Mouse (Mus musculus) layer of hippocampus, adult 6 months (tissue): Measurements from ENCODE around the gene Glud1. TPM values are rescaled to one million over a fixed set of nuclear protein-coding genes. Genes with fewer than 3 reads are reported as not detected.

Experiments
- long read RNA-seq, 2 experiments: library from polyadenylated mRNA; unstranded; transcript quantifications; one replicate each; pipeline ENCODE4 v2.0.0; 2019 to 2020
- polyA plus RNA-seq: library from polyadenylated mRNA; unstranded; fragments of <200 nt; fragmentation: Nextera tagmentation; gene quantifications from 2 replicates; pipeline ENCODE4 v1.2.3, GENCODE M21; 2021

Gene Glud1
- polyA plus RNA-seq = 68.8 and 88.9 TPM in 2 replicates
- long read RNA-seq, experiment 1, transcript Glud1-201 (13 exons, 3,390 nt) = major isoform, 240 of 367 reads
- long read RNA-seq, experiment 1, partial matches to known transcripts = 121 of 367 reads
- long read RNA-seq, experiment 1, other reads (novel, unspliced or antisense) = 6 of 367 reads
- long read RNA-seq, experiment 2, transcript Glud1-201 (13 exons, 3,390 nt) = major isoform, 776 of 853 reads
- long read RNA-seq, experiment 2, partial matches to known transcripts = 52 of 853 reads
- long read RNA-seq, experiment 2, other reads (novel, unspliced or antisense) = 25 of 853 reads

GRCm38 (mm10) chr14:34310234-34310965 is at the start of gene Glud1, which contains the start of gene Shld2:
Gene Glud1, plus strand, starts transcription at chr14:34310727.
Gene Shld2, minus strand, starts transcription at chr14:34310493.

GRCm38 (mm10) chr14:34355301-34355700 is 44.8 kb downstream of the Glud1 start, which contains the start of gene Fam25c:
Gene Fam25c, minus strand, starts transcription at chr14:34355433.

GRCm38 (mm10) chr14:34374577-34374976 is 64.0 kb downstream of the Glud1 start, which contains the start of gene Sncg:
Gene Sncg, minus strand, starts transcription at chr14:34374789.

DNA sequence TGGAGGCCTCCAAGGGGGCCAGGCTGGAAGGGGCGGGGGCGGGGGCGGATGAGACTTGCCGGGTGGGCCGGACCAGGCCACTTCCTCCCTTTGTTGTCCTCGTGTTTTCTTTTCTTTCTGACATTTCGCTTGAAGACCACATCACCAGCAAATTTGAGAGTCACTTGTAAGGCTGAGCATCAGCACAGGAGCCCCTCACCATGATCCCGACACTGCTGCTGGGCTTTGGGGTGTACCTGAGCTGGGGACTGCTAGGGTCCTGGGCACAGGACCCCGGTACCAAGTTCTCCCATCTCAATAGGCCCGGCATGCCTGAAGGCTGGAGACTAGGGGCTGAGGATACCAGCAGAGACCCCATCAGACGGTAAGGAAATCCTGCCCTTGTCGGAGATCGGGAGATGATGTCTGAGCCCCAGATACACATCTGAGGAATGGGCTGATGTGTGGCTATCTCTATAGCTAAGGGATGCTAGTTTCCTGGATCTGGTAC is 64.9 kb downstream of the Glud1 start, which contains the start of gene Mmrn2:
Gene Mmrn2 (plus strand): TSS at position 51 of the 490 bp plus-strand sequence.

Other genes starting within 250 kb of the Glud1 start
- gene Anxa8, start 224.7 kb upstream of the Glud1 start, polyA plus RNA-seq = 0.50 and 0.74 TPM in 2 replicates
- gene A630023A22Rik, start 208.0 kb upstream of the Glud1 start, polyA plus RNA-seq = not detected in 2 replicates
- gene Npy4r, start 158.2 kb upstream of the Glud1 start, polyA plus RNA-seq = 0.04 TPM in 1 of 2 replicates, not detected in the other
- 0.25 and 0.65 TPM in 2 replicates for gene Gprin2, start 109.1 kb upstream of the Glud1 start, polyA plus RNA-seq
- gene Syt15, start 91.1 kb upstream of the Glud1 start, polyA plus RNA-seq = 0.29 and 0.34 TPM in 2 replicates
- gene Shld2, start 234 bp upstream of the Glud1 start, polyA plus RNA-seq = 7.1 and 7.4 TPM in 2 replicates
- 0.48 TPM in 1 of 2 replicates, not detected in the other for gene Fam25c, start 44.7 kb downstream of the Glud1 start, polyA plus RNA-seq
- gene Sncg, start 64.1 kb downstream of the Glud1 start, polyA plus RNA-seq = 12.5 and 15.7 TPM in 2 replicates
- 1.5 and 1.6 TPM in 2 replicates for gene Mmrn2, start 64.7 kb downstream of the Glud1 start, polyA plus RNA-seq
- gene Bmpr1a, start 192.6 kb downstream of the Glud1 start, polyA plus RNA-seq = 4.1 and 4.2 TPM in 2 replicates
- gene 9230112D13Rik, start 212.1 kb downstream of the Glud1 start, polyA plus RNA-seq = not detected in 2 replicates